Mouse (Mus musculus) neutrophil, adult 5-6 weeks (primary cell): ENCODE data around the gene Mtmr4. TPM values are rescaled to one million over a fixed set of nuclear protein-coding genes. Genes with fewer than 3 reads are reported as not detected.

Experiments used
- ATAC-seq: fragments of 151-379, 151-347 bp; 2 replicates; pipeline ENCODE4 v1.8.0; 2017; ENCODE audit warnings: mild to moderate bottlenecking, moderate TSS enrichment; ENCODE audit not compliant: insufficient number of reproducible peaks, poor library complexity, low FRiP score, severe bottlenecking; ENCODE audit errors: extremely low read depth
- total RNA-seq: library from RNA; stranded (forward); fragments of 200-1000 nt; gene quantifications from 2 replicates; pipeline ENCODE4 v1.2.3, GENCODE M21; 2017

Mtmr4 gene
- total RNA-seq, 1 experiment from 2014 or later = 27.7 TPM

GRCm38 (mm10) chr11:87602234-87602633, 10.3 kb downstream of the Mtmr4 start:
- no peak for ATAC-seq

- ATAC-seq = no peak
Measured at GRCm38 (mm10) chr11:87603571-87603970, 11.6 kb downstream of the Mtmr4 start.

GRCm38 (mm10) chr11:87609264-87609663, 17.3 kb downstream of the Mtmr4 start:
- ATAC-seq = no peak

- no peak for ATAC-seq
Measured at GRCm38 (mm10) chr11:87611547-87611946, 19.6 kb downstream of the Mtmr4 start.

- ATAC-seq = no peak
Measured at GRCm38 (mm10) chr11:87613972-87614371, 22.0 kb downstream of the Mtmr4 start.

- ATAC-seq = no peak
Measured at GRCm38 (mm10) chr11:87615551-87615950, 23.6 kb downstream of the Mtmr4 start.

GRCm38 (mm10) chr11:87615952-87616351, 24.0 kb downstream of the Mtmr4 start:
- ATAC-seq = no peak

- ATAC-seq = no peak
Measured at GRCm38 (mm10) chr11:87616790-87617474, 25.0 kb downstream of the Mtmr4 start, which contains the start of gene Hsf5. Gene Hsf5 (plus strand): TSS chr11:87617164.

GRCm38 (mm10) chr11:87617606-87618005, 25.6 kb downstream of the Mtmr4 start:
- ATAC-seq = no peak

GRCm38 (mm10) chr11:87623160-87623559, 31.2 kb downstream of the Mtmr4 start:
- no peak for ATAC-seq

- ATAC-seq = peak; percentile 51; the same call in 1 of the 2 replicates
Measured at GRCm38 (mm10) chr11:87629859-87630258, 37.9 kb downstream of the Mtmr4 start.

GRCm38 (mm10) chr11:87638793-87639192, 46.8 kb downstream of the Mtmr4 start:
- no peak for ATAC-seq

- ATAC-seq = peak; percentile 78
Measured at GRCm38 (mm10) chr11:87639206-87639605, 47.2 kb downstream of the Mtmr4 start.

GRCm38 (mm10) chr11:87642865-87643264, 50.9 kb downstream of the Mtmr4 start:
- no peak for ATAC-seq

GRCm38 (mm10) chr11:87654693-87655092, 62.7 kb downstream of the Mtmr4 start:
- no peak for ATAC-seq

- ATAC-seq = no peak
Measured at GRCm38 (mm10) chr11:87659216-87659615, 67.3 kb downstream of the Mtmr4 start.

- ATAC-seq = peak; percentile 99
Measured at GRCm38 (mm10) chr11:87662407-87662806, 70.4 kb downstream of the Mtmr4 start, which contains the start of gene Rnf43. Gene Rnf43 (plus strand): TSS chr11:87662722.

GRCm38 (mm10) chr11:87662822-87663221, 70.9 kb downstream of the Mtmr4 start:
- no peak for ATAC-seq

GRCm38 (mm10) chr11:87663948-87664347, 72.0 kb downstream of the Mtmr4 start:
- ATAC-seq = no peak

GRCm38 (mm10) chr11:87664521-87664920, 72.6 kb downstream of the Mtmr4 start:
- no peak for ATAC-seq

- ATAC-seq = no peak
Measured at GRCm38 (mm10) chr11:87665224-87665623, 73.3 kb downstream of the Mtmr4 start.
